Mouse (Mus musculus) mouse trophoblast stem cell (cell line): Measurements from ENCODE around the gene Rgs7bp.

ENCODE experiments used
- in situ Hi-C, 2 experiments: fragments of 300-500 bp; cut with MseI, MboI; formaldehyde crosslinking; loops; 2 replicates in 1 of 2; 3 replicates in 1 of 2; pipeline ENCODE4 v1.15.1; 2025

Gene Rgs7bp

DNA sequence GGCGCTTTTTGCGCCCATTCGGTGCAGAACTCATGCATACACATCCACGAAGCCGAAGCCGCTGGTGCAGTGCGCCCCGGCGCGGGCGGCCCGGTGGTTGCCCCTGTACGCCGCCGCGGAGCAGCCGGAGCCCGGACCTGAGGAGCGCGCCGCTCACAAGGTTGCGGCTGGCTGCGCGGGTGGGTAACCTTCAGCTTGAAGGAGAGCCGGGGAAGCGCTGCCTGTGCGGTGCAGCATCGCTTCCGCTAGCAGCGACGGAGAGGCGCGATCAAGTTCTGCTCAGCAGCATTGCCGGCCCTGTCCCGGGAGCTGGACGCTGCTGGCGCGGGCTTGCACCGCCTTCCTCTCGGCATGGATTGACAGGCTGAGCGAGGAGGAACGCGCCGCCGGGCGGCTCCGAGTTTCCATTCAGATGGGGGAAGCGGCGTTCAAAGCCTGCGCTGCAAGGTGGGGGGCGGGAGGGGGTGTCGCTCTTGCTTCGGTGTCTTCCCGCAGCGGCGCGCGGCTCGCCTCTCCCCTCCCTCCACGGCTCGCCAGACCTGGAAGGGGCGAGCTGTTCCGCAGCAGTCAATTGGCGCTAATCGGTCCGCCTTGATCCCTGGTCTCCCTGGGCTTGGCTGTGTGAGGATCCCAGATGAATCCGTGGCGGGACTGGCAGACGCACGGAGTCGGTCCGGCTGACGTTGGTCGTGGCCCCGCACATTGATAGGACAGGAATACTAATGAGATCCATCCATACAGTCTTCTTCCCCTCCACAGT lies at the start of gene Rgs7bp:
TSS of gene Rgs7bp (minus strand) at position 750 of the 760 bp plus-strand sequence.
- in situ Hi-C loops, result no loop called here

DNA sequence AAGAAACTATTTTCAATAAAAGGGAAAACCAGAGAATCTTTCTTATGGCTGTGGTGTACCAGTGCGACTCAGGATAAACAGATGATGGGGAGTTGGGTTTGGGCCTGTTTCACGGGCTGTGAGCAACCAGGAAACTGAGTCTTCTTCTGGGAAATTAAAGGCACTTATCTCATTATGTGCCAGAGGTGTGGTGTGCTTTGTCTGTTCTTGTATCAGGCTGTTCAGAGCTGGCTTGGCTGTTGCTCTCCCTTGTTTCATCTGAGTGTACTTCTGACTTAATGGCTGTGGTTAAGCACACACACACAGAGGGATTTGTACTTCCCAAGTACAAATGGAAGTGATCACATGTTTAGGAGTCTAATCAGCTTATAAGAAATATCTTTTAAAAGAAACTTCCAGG lies 49.7 kb upstream of the Rgs7bp start:
- in situ Hi-C loops, result no loop called here

- in situ Hi-C loops, result no loop called here
Observed at GRCm38 (mm10) chr13:105100705-105101104, 46.0 kb upstream of the Rgs7bp start.

DNA sequence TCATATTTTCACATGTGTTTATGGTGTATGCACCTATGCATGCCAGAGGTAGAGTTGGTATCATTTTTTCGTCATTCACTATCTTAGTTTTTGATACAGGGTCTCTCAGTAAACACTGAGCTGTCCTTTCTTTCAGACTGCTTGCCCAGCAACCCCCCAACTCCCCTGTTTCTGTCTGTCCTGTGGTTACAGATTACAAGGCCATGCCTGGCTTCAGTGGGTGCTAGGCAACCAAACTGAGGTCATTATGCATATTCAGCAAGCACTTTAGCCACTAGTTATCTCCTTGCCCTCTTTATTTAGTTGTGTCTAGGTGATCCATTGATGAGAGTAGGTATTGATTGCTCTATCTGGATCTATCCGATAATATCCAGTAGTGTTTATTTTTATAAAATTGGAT lies 41.6 kb upstream of the Rgs7bp start:
- in situ Hi-C loops, result no loop called here

DNA sequence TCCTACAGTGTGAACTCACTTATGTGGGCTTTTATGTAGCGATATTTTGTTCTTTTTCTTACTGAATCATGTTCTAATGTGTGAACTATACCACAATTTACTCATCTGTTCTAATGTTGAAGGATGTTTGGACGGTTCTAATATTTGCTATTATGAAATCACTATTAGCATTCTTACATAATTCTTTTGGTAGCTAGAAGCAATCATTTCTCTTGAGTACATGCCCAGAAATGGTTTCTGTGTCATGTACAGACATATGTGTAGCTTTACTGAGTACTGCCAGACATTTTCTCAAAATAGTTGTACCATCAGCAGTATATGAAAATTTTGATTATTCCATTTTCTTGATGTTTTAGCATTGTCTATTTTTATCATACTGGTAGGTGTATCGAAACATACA lies 34.5 kb upstream of the Rgs7bp start:
- in situ Hi-C loops, result no loop called here

DNA sequence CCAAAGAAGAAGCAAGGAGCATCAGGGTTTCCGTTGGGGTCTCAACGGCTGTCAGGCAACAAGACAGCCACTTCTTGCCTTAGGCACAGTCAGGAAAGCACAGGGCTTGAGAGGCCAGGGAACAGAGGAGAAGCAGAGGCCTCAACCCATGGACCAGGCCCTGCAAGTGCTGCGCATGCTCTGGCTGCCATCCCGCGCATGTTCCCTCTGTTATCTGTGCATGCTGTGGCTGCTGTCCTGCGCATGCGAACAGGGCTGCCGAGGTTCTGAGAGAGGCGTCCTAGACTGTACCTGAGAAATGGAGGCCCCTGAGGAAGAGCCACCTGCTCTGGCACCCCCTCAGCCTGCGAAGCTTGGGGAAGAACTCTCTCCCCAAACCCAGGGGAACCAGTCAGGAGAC lies 27.1 kb upstream of the Rgs7bp start, which contains the start of gene 4933425L06Rik:
TSS of gene 4933425L06Rik (plus strand) at position 261 of the 400 bp plus-strand sequence.
- in situ Hi-C loops, result no loop called here

DNA sequence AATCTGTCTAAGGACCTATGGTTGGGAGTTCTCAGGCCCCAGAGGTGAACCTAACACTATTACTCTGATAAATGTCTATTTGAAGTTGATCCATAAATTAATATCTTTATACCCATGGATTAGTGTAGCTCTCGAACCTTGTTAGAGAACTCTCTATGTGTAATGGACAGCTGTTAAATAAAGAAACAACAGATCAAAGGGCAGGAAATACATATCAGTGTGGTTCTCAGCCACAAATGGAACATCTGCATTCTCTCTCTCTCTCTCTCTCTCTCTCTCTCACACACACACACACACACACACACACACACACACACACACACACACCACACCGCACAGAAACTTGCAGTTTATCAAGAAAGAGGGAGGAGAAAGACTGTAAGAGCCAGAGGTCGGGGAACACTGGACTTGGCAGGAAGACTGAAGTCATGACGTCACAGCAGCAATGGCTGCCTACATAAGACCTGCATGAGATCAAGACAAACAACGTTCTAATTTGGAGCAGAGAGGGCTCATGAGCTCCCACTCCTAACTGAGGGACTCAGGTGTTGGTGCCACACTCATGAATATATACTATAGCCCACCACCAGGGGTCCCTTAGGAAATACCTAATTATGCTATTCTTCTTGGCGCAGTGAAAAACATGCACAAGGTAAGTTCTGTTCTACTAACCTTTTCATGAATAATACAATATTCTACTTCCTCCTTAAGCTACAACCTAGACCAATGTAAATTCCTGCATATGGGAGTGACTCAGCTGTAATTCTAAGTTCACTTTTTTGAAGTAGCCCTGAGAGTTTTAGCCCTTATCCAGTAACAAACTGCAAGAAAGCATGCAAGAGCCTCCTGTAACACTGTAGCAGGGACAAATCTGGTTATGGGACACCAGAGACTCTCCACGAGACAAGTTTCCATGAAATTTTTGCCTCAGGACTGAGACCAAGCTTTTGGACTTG lies 12.4 kb upstream of the Rgs7bp start:
- in situ Hi-C loops, result no loop called here

DNA sequence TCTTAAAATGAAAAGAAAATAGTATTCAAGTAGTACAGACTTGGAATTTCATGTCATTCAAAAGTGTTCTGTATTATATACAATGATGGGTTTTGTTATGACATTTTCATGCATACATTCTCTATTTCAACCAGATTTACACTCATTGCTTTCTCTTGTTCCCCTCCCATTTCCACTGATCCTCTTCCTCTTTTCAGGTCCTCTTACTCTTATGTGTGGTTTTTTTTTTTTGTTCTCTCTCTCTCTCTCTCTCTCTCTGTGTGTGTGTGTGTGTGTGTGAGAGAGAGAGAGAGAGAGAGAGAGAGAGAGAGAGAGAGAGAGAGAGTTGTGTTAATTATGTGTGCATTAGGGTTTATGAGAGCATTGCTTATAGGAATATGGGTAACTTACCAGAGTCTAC lies 11.4 kb upstream of the Rgs7bp start:
- in situ Hi-C loops, result no loop called here

- in situ Hi-C loops, result no loop called here
Observed at GRCm38 (mm10) chr13:105055374-105055773, 644 bp upstream of the Rgs7bp start.

DNA sequence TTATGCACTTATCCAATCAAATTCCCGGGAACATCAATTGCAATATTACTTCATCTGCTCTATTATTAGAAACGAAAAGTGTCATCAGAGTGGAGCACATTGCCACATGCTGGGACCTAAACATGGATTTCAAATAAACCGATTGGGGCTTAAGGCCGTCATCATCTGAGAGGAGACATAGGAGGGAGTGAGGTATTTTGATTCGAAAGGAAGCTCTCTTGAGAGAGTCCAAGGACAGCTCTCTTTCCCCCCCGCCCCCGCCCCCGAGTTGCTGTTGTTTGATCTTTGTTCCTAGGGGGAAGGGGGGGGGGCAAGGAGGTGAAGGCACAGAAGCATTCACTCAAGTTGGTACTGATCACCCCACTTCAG lies 195 bp upstream of the Rgs7bp start:
- in situ Hi-C loops, result no loop called here

DNA sequence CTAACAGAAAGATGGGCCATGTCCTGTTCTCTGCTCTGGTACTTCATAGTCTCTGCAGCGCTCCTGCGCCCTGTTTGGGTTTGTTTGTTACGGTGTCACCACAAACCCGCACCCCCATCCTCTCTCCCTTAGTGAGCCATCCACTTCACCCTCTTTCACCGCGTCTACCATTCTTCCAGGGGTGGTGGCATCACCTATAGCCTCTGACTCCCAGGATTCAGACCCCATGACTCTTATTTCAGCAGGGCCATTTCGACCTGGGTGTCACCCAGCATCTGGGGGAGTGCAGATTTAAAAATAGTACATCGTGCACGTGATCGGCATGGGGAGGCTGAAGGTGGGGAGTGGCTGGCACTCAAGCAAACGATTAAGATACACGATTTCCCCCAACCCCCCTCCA lies 1.1 kb downstream of the Rgs7bp start:
- in situ Hi-C loops, result no loop called here

DNA sequence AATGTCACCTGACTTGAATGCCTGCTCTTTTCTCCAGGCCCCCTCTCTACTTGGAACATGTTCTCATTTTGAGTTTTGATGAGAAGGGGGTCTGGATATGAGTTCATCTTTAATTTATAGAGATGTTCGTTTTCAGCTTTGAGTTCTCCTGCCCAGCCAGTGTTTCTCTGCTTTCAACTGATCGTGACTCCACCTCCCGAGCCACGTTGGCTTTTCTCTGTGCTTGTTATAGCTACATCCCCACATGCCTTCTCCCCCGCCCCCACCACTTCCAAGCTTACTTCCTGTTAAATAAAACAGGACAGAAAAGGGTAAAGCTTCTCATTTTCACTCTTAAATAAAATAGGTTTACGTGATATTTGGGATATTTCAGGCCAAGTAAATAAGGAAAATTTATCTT lies 3.3 kb downstream of the Rgs7bp start:
- in situ Hi-C loops, result no loop called here

GRCm38 (mm10) chr13:105048662-105049061 lies 6.1 kb downstream of the Rgs7bp start:
- in situ Hi-C loops, result no loop called here

DNA sequence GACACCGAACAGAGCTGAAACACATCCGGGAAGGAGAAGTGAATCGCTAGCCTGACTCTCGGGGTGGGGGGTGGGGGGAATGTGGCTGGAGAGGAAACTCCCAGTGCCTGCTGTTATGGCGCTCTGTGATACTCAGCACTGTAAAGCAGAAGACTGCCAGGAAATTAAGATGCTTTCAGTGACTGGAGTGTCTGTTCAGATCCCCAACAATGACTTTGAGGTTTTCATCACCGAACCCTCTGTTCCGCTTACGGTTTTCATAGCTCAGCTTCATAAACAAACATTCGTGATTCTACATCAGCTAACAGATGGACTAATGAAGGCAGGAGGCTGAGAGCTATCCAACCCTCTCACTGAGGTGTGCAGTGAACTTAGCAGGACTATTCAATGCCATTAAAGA lies 7.4 kb downstream of the Rgs7bp start:
- in situ Hi-C loops, result no loop called here

GRCm38 (mm10) chr13:105043882-105044281 lies 10.8 kb downstream of the Rgs7bp start:
- in situ Hi-C loops, result no loop called here

DNA sequence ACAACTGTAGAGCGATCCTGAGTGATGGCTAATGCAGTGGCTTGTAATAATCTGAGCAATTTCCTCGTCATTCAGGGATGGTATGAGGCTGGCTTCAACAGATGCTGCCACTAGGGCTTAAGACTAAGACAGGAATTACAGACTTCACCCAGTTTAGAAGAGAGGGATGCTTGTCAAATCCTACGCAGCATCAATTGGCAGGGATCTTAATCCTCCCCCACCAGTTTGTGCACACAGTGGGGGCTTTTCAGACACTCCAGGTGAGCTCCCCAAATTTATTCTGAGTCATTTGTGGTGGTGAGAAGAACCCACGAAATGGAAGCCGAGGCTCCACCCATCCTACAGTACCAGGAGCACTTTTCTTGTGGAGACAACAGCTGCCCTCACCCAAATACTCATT lies 16.4 kb downstream of the Rgs7bp start:
- in situ Hi-C loops, result no loop called here

DNA sequence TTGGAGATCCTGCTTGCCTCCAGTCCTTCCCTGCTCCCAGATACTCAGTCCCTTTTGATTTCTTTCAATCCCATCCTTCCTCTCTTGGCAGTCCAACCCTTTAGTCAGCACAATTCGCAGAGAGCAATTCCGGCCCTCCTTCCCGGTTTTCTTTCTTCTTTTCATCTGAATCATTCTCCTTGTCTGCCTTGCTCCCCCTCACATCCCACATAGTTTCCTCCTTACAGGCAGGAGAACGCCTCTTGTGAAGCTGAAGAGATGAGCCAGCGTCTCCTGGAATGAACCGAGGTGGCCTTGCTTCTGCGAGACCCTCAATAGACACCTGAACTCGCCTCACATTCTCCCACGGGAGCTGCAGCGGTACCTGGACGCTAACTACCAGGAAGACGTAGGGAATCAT lies 16.9 kb downstream of the Rgs7bp start:
- in situ Hi-C loops, result no loop called here

GRCm38 (mm10) chr13:105031882-105032281 lies 22.8 kb downstream of the Rgs7bp start:
- in situ Hi-C loops, result no loop called here

DNA sequence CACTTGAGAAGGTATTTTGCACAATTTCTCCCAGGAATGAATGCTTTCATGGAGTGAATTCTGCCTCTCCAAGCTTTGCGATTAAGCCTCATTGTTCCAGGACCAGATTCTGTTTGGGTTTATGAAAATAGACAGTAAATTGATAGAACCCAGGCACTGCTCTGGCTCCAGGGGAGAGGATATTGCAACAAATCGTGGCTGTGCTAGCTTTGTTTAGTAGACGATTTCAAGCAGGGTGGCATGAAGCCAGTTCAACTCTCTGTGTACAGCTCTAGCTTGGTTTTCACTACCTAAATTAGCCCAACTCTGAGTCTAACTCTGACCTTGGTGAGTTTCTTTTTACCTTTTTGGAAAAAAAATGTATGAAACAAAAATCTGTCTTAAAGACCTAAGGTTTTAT lies 26.5 kb downstream of the Rgs7bp start:
- in situ Hi-C loops, result no loop called here

GRCm38 (mm10) chr13:105016577-105016976 lies 38.2 kb downstream of the Rgs7bp start:
- in situ Hi-C loops, result no loop called here

GRCm38 (mm10) chr13:105015710-105016404 lies 38.9 kb downstream of the Rgs7bp start:
- in situ Hi-C loops, result no loop called here

GRCm38 (mm10) chr13:105011300-105011699 lies 43.4 kb downstream of the Rgs7bp start:
- in situ Hi-C loops, result no loop called here
